Mouse (Mus musculus): ENCODE data around the gene Hsd17b7. TPM values are rescaled to one million over a fixed set of nuclear protein-coding genes. Genes with fewer than 3 reads are reported as not detected.
A peak's percentile ranks its signal among the peaks of the same experiment; 100 is the strongest.
"Not testable (repeated sequence)": the region's sequence is repeated elsewhere in the genome, so short reads cannot be mapped to it uniquely, and the experiment has no call there.

The Hsd17b7 gene
- polyA plus RNA-seq, 1 experiment from 2014 or later: 24.0 TPM

GRCm38 (mm10) chr1:169993901-169994300, 24.9 kb upstream of the Hsd17b7 start:
- ATAC-seq (ENCODE audit: insufficient number of reproducible peaks, insufficient read depth, low FRiP score, low read depth); H3K9me3 ChIP-seq (ENCODE audit: control insufficient read depth, low read length); H3K4me3 ChIP-seq (ENCODE audit: control insufficient read depth in 1 of 2, insufficient read depth in 1 of 2, low read depth in 1 of 2, low read length in 2 of 2); H3K4me1 ChIP-seq (ENCODE audit: control insufficient read depth in 2 of 2, insufficient read depth in 2 of 2, low read length in 2 of 2); H3K4me2 ChIP-seq (ENCODE audit: low read length); H3K36me3 ChIP-seq (ENCODE audit: control insufficient read depth, insufficient read depth, low read length); H3K9ac ChIP-seq (ENCODE audit: low read length); H3K27ac ChIP-seq (replicated peaks in 1 of 2; ENCODE audit: control insufficient read depth in 1 of 2, insufficient read depth in 1 of 2, low read depth in 2 of 2, low read length in 2 of 2); H3K27me3 ChIP-seq (ENCODE audit: control insufficient read depth, insufficient read depth, low read length): not testable (repeated sequence)
- WGBS: 83% methylated on average over 6 of the region's 6 CpGs

DNA sequence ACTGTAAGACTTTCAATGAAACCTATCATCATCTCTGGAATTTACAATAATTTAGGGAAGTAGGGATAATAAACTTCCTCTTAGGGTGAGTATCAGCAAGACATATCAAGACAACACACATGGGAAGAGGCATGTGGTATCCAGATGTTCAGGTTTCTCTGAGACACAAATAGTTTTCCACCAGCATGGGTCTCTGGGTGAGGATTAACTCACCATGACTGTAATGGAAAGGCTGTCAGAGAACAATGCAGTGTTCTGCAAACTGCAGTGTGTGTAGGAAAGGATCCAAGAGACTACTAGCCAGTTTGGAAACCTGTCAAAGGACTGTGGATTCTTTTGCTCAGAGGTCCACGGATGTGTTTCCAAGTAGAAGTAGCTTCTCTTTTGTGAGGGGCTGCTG, 17.1 kb upstream of the Hsd17b7 start:
- no peaks in the 10 kb centered on the region for H3K27me3 ChIP-seq (ENCODE audit: control insufficient read depth, insufficient read depth, low read length)
- no peak overlapping the region for H3K9ac ChIP-seq (ENCODE audit: low read length)
- no peak for ATAC-seq (ENCODE audit: insufficient number of reproducible peaks, insufficient read depth, low FRiP score, low read depth)
- no peak overlapping the region for H3K4me3 ChIP-seq (ENCODE audit: control insufficient read depth in 1 of 2, insufficient read depth in 1 of 2, low read depth in 1 of 2, low read length in 2 of 2)
- no peaks in the 10 kb centered on the region for H3K9me3 ChIP-seq (ENCODE audit: control insufficient read depth, low read length)
- H3K4me2 ChIP-seq (ENCODE audit: low read length): no peak overlapping the region
- 56% methylated on average over 1 of the region's 1 CpGs for WGBS
- H3K27ac ChIP-seq (replicated peaks in 1 of 2; ENCODE audit: control insufficient read depth in 1 of 2, insufficient read depth in 1 of 2, low read depth in 2 of 2, low read length in 2 of 2): no peak overlapping the region
- no peaks in the 10 kb centered on the region for H3K36me3 ChIP-seq (ENCODE audit: control insufficient read depth, insufficient read depth, low read length)
- no peaks in the 10 kb centered on the region for H3K4me1 ChIP-seq (ENCODE audit: control insufficient read depth in 2 of 2, insufficient read depth in 2 of 2, low read length in 2 of 2)

DNA sequence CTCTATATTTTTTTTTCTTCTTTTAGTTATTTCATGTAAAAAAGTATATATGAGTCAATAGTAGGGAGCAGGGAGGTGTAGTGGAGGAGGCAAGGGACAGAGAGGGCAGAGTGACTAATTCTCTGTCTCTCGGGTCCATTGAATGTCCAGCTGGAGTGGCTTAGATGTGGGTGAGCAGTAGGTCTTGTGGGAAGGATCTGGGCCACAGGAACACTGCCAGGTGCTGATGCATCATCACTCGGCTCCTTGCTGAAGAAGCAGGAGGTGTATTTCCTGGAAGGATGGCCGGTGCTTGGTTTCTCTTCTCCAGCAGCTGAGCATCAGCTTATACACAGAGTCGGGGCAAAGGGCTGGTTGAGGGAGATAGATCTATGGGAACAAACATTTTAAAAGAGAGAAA, 8.6 kb upstream of the Hsd17b7 start:
- Histone ChIP-seq H3K4me3 (ENCODE audit: control insufficient read depth in 1 of 2, insufficient read depth in 1 of 2, low read depth in 1 of 2, low read length in 2 of 2) (no peak overlapping the region), H3K4me1 (ENCODE audit: control insufficient read depth in 2 of 2, insufficient read depth in 2 of 2, low read length in 2 of 2) (peaks cover 0 to 6% of the 10 kb centered on the region in 2 experiments; a peak in 3 of 4 replicates), H3K27me3 (ENCODE audit: control insufficient read depth, insufficient read depth, low read length) (no peaks in the 10 kb centered on the region), H3K36me3 (ENCODE audit: control insufficient read depth, insufficient read depth, low read length) (no peaks in the 10 kb centered on the region), H3K9ac (ENCODE audit: low read length) (no peak overlapping the region), H3K27ac (replicated peaks in 1 of 2; ENCODE audit: control insufficient read depth in 1 of 2, insufficient read depth in 1 of 2, low read depth in 2 of 2, low read length in 2 of 2) (no peak overlapping the region), H3K9me3 (ENCODE audit: control insufficient read depth, low read length) (no peaks in the 10 kb centered on the region), H3K4me2 (ENCODE audit: low read length) (no peak overlapping the region)
- no peak for ATAC-seq (ENCODE audit: insufficient number of reproducible peaks, insufficient read depth, low FRiP score, low read depth)
- 83% methylated on average over 4 of the region's 4 CpGs for WGBS

DNA sequence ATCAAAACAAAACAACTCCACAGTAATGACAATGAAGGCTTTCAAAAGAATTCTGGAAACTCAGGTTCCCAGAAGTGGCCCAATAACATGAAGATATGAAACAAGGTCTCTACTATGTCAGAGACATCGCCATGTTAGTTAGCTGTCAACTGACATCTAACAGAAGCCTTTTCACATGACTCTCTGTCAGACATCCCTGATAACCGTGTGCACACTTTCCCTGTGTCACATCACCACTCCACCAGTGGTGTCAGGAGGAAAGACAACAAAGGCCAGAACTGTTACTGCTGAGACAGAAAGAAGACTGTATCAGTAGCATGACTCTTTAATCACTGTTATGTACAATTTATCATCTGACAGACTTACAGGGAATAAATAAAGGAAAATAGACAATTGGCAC, 3.0 kb upstream of the Hsd17b7 start:
- no peak overlapping the region for H3K4me2 ChIP-seq (ENCODE audit: low read length)
- H3K36me3 ChIP-seq (ENCODE audit: control insufficient read depth, insufficient read depth, low read length): no peaks in the 10 kb centered on the region; the same call in 1 of the 2 replicates
- no peaks in the 10 kb centered on the region for H3K9me3 ChIP-seq (ENCODE audit: control insufficient read depth, low read length)
- H3K4me3 ChIP-seq (ENCODE audit: control insufficient read depth in 1 of 2, insufficient read depth in 1 of 2, low read depth in 1 of 2, low read length in 2 of 2): no peak overlapping the region
- peak; percentile 40; the same call in 1 of the 2 replicates for ATAC-seq (ENCODE audit: insufficient number of reproducible peaks, insufficient read depth, low FRiP score, low read depth)
- peaks cover 8 to 44% of the 10 kb centered on the region in 2 experiments for H3K4me1 ChIP-seq (ENCODE audit: control insufficient read depth in 2 of 2, insufficient read depth in 2 of 2, low read length in 2 of 2)
- 7% methylated on average over 2 of the region's 2 CpGs for whole genome bisulfite sequencing
- H3K9ac ChIP-seq (ENCODE audit: low read length): no peak overlapping the region
- H3K27ac ChIP-seq (replicated peaks in 1 of 2; ENCODE audit: control insufficient read depth in 1 of 2, insufficient read depth in 1 of 2, low read depth in 2 of 2, low read length in 2 of 2): peak overlapping the region; percentile 69 to 85
- no peaks in the 10 kb centered on the region for H3K27me3 ChIP-seq (ENCODE audit: control insufficient read depth, insufficient read depth, low read length)

DNA sequence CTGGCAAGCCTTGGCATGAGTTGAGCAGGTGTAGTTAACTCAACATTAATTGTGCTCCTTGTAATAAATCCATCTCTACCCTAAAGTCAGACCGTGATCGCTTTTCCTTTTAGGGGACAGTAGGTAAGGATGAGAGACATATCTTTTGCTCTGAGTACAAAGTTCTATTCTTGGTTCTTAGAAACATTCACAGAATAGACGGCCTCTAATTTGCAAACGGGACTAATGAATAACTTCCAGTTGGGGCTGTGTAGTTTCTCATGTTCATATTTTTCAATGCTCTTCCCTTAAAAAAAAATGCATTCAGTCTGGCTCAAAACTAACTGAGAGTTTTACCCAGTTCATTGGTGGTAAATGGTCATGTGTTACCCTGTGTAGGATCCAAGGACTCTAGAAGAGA, 1.9 kb upstream of the Hsd17b7 start:
- Histone ChIP-seq H3K27me3 (ENCODE audit: control insufficient read depth, insufficient read depth, low read length) (no peaks in the 10 kb centered on the region), H3K4me3 (ENCODE audit: control insufficient read depth in 1 of 2, insufficient read depth in 1 of 2, low read depth in 1 of 2, low read length in 2 of 2) (no peak overlapping the region), H3K4me1 (ENCODE audit: control insufficient read depth in 2 of 2, insufficient read depth in 2 of 2, low read length in 2 of 2) (peaks cover 8 to 44% of the 10 kb centered on the region in 2 experiments), H3K9ac (ENCODE audit: low read length) (no peak overlapping the region), H3K4me2 (ENCODE audit: low read length) (no peak overlapping the region), H3K27ac (replicated peaks in 1 of 2; ENCODE audit: control insufficient read depth in 1 of 2, insufficient read depth in 1 of 2, low read depth in 2 of 2, low read length in 2 of 2) (peak overlapping the region in 1 of 2 experiments; percentile 92; a peak in 1 of 4 replicates), H3K9me3 (ENCODE audit: control insufficient read depth, low read length) (no peaks in the 10 kb centered on the region), H3K36me3 (ENCODE audit: control insufficient read depth, insufficient read depth, low read length) (peaks cover 10% of the 10 kb centered on the region)
- no peak for ATAC-seq (ENCODE audit: insufficient number of reproducible peaks, insufficient read depth, low FRiP score, low read depth)
- 91% methylated on average over 4 of the region's 4 CpGs for WGBS

GRCm38 (mm10) chr1:169969516-169969886, 460 bp upstream of the Hsd17b7 start:
- Histone ChIP-seq H3K9ac (ENCODE audit: low read length) (peak overlapping the region; percentile 73), H3K9me3 (ENCODE audit: control insufficient read depth, low read length) (no peaks in the 10 kb centered on the region), H3K4me2 (ENCODE audit: low read length) (peak overlapping the region; percentile 87), H3K4me3 (ENCODE audit: control insufficient read depth in 1 of 2, insufficient read depth in 1 of 2, low read depth in 1 of 2, low read length in 2 of 2) (peak overlapping the region; percentile 48 to 78), H3K27ac (replicated peaks in 1 of 2; ENCODE audit: control insufficient read depth in 1 of 2, insufficient read depth in 1 of 2, low read depth in 2 of 2, low read length in 2 of 2) (peak overlapping the region; percentile 87 to 92), H3K36me3 (ENCODE audit: control insufficient read depth, insufficient read depth, low read length) (peaks cover 25% of the 10 kb centered on the region), H3K4me1 (ENCODE audit: control insufficient read depth in 2 of 2, insufficient read depth in 2 of 2, low read length in 2 of 2) (peaks cover 8 to 44% of the 10 kb centered on the region in 2 experiments), H3K27me3 (ENCODE audit: control insufficient read depth, insufficient read depth, low read length) (no peaks in the 10 kb centered on the region)
- no peak for ATAC-seq (ENCODE audit: insufficient number of reproducible peaks, insufficient read depth, low FRiP score, low read depth)
- under 1% methylated on average over 6 of the region's 9 CpGs for WGBS

GRCm38 (mm10) chr1:169953106-169953505, 15.9 kb downstream of the Hsd17b7 start:
- H3K36me3 ChIP-seq (ENCODE audit: control insufficient read depth, insufficient read depth, low read length): peaks cover 74% of the 10 kb centered on the region
- H3K4me2 ChIP-seq (ENCODE audit: low read length): no peak overlapping the region

DNA sequence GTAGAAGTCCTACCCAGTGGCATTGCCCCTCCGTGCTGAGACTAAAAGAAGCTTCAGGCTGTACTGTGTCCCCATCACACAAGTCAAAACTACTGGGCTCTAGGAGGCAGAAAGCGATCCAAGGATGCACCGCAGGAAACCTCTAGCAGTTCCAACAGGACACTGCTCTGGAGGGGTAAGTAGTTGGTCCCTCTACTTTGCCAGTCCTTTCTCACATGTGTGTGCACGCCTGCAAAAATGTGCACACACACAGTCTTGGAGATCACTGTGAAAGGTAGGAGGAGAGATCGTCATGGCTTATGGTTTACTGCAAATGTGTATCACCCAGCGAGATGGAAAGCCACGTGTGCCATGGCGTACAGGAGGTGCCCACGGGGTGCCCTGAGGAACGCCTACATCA, 16.4 kb downstream of the Hsd17b7 start:
- Histone ChIP-seq H3K4me1 (ENCODE audit: control insufficient read depth in 2 of 2, insufficient read depth in 2 of 2, low read length in 2 of 2) (no peaks in the 10 kb centered on the region), H3K4me3 (ENCODE audit: control insufficient read depth in 1 of 2, insufficient read depth in 1 of 2, low read depth in 1 of 2, low read length in 2 of 2) (no peak overlapping the region), H3K27ac (replicated peaks in 1 of 2; ENCODE audit: control insufficient read depth in 1 of 2, insufficient read depth in 1 of 2, low read depth in 2 of 2, low read length in 2 of 2) (no peak overlapping the region), H3K36me3 (ENCODE audit: control insufficient read depth, insufficient read depth, low read length) (peaks cover 69% of the 10 kb centered on the region), H3K9me3 (ENCODE audit: control insufficient read depth, low read length) (no peaks in the 10 kb centered on the region), H3K9ac (ENCODE audit: low read length) (no peak overlapping the region), H3K27me3 (ENCODE audit: control insufficient read depth, insufficient read depth, low read length) (no peaks in the 10 kb centered on the region), H3K4me2 (ENCODE audit: low read length) (no peak overlapping the region)
- WGBS: 93% methylated on average over 10 of the region's 10 CpGs
- ATAC-seq (ENCODE audit: insufficient number of reproducible peaks, insufficient read depth, low FRiP score, low read depth): no peak

More at GRCm38 (mm10) chr1:169953106-169953505, 15.9 kb downstream of the Hsd17b7 start:
- Histone ChIP-seq H3K4me3 (ENCODE audit: control insufficient read depth in 1 of 2, insufficient read depth in 1 of 2, low read depth in 1 of 2, low read length in 2 of 2) (no peak overlapping the region), H3K9me3 (ENCODE audit: control insufficient read depth, low read length) (no peaks in the 10 kb centered on the region), H3K27me3 (ENCODE audit: control insufficient read depth, insufficient read depth, low read length) (no peaks in the 10 kb centered on the region), H3K27ac (replicated peaks in 1 of 2; ENCODE audit: control insufficient read depth in 1 of 2, insufficient read depth in 1 of 2, low read depth in 2 of 2, low read length in 2 of 2) (no peak overlapping the region), H3K4me1 (ENCODE audit: control insufficient read depth in 2 of 2, insufficient read depth in 2 of 2, low read length in 2 of 2) (no peaks in the 10 kb centered on the region), H3K9ac (ENCODE audit: low read length) (no peak overlapping the region)
- no peak for ATAC-seq (ENCODE audit: insufficient number of reproducible peaks, insufficient read depth, low FRiP score, low read depth)
- WGBS: 90% methylated on average over 10 of the region's 10 CpGs
